Comparison of ENCODE assay signal across 19 mouse cellular contexts in genomic region chr8:107594817-107595216, GRCm38 (mm10). TPM values are rescaled to one million over a fixed set of nuclear protein-coding genes. Genes with fewer than 3 reads are reported as not detected.
DNase-seq lines count a peak whose midpoint lies in the region; TF ChIP-seq lines count a peak whose summit lies in the region.
"Had no signal": no experiment of that assay in that cellular context is flagged by ENCODE, and none has a peak within 500 bp of the region (broad histone marks: within the 10 kb centered on the region; RNA-seq: fewer than 3 reads in every experiment).

No protein-coding gene starts in this region.

- DNase-seq in heart, adult 11 months: peak; percentile 39
- DNase-seq in heart, adult 8-10 months (ENCODE audit: low spot score): no peak
- peak; percentile 74 for DNase-seq in ES-E14 (ENCODE audit: low read depth, low spot score)
- DNase-seq in brain, embryonic 14.5 days (ENCODE audit: low read depth): peak; percentile 42
- DNase-seq in retina, postnatal 1 day: peak; percentile 33
- no peak for DNase-seq in right cerebral cortex, postnatal 10 days (ENCODE audit: low spot score in 2 of 2)
- no peak for DNase-seq in thymus, postnatal 36 days
- DNase-seq in thymus, postnatal 10 days (ENCODE audit: low spot score in 2 of 2): no peak
- DNase-seq: adrenal gland, postnatal 10 days; adrenal gland, postnatal 36 days; B cell, adult 2 months; cerebellum, adult 11 months; cerebellum, adult 2 months; cerebellum, postnatal 10 days; gastrocnemius, postnatal 25 days; heart, adult 2 months had no signal

- no peak overlapping the region for H3K9ac ChIP-seq in ES-E14 (ENCODE audit: insufficient read depth, low read depth, low read length, poor library complexity, severe bottlenecking)
- H3K9ac ChIP-seq: forebrain, embryonic 15.5 days; hindbrain, embryonic 12.5 days; hindbrain, embryonic 15.5 days had no signal

- H3K4me3 ChIP-seq in ES-E14 (ENCODE audit: insufficient read depth in 1 of 2, low read depth in 1 of 2, low read length in 2 of 2, poor library complexity in 1 of 2, severe bottlenecking in 1 of 2): no peak overlapping the region
- H3K4me3 ChIP-seq: forebrain, embryonic 15.5 days; heart, adult 2 months; hindbrain, embryonic 12.5 days; hindbrain, embryonic 15.5 days had no signal

- TF ChIP-seq CTCF in brain, embryonic 14.5 days (IDR thresholded peaks at IDR 0.05; ENCODE audit: borderline replicate concordance, extremely low read depth, insufficient read depth, insufficient read length): no peak

- H3K36me3 ChIP-seq in ES-E14 (ENCODE audit: control insufficient read depth, insufficient read depth, low read length, poor library complexity, severe bottlenecking): no peaks in the 10 kb centered on the region
- H3K36me3 ChIP-seq: forebrain, embryonic 15.5 days; hindbrain, embryonic 12.5 days; hindbrain, embryonic 15.5 days had no signal

- H3K27ac ChIP-seq in ES-E14 (ENCODE audit: insufficient read depth, low read depth, low read length, poor library complexity, severe bottlenecking): peak overlapping the region; percentile 41; the same call in 1 of the 2 replicates
- H3K27ac ChIP-seq: forebrain, embryonic 15.5 days; heart, adult 2 months; hindbrain, embryonic 12.5 days; hindbrain, embryonic 15.5 days had no signal

- no peak for TF ChIP-seq POLR2A in brain, embryonic 14.5 days (IDR thresholded peaks at IDR 0.05; ENCODE audit: borderline replicate concordance, extremely low read depth, insufficient read depth, insufficient read length, poor library complexity, severe bottlenecking)

- peaks cover 0 to 8% of the 10 kb centered on the region in 2 experiments; a peak in 2 of 4 replicates for H3K4me1 ChIP-seq in ES-E14 (ENCODE audit: control insufficient read depth in 2 of 2, insufficient read depth in 2 of 2, low read length in 2 of 2, poor library complexity in 1 of 2)
- H3K4me1 ChIP-seq: forebrain, embryonic 15.5 days; hindbrain, embryonic 12.5 days; hindbrain, embryonic 15.5 days had no signal

- in situ Hi-C loops in ES-E14 (cut with MboI; ENCODE audit: low sequenced_read_pairs in 2 of 2, unreplicated experiment in 2 of 2): no loop called here

- no peaks in the 10 kb centered on the region for H3K9me3 ChIP-seq in ES-E14 (ENCODE audit: control insufficient read depth, insufficient read depth, low read depth, low read length)
- H3K9me3 ChIP-seq: forebrain, embryonic 15.5 days; hindbrain, embryonic 12.5 days; hindbrain, embryonic 15.5 days had no signal

TF ChIP-seq in ES-E14, 5 proteins besides CTCF, POLR2A, EP300 and RAD21:
- no peak for TF ChIP-seq MAFK (IDR thresholded peaks at IDR 0.05; ENCODE audit: insufficient read depth, low read depth, low read length)
- TF ChIP-seq ZNF384 (IDR thresholded peaks at IDR 0.05; ENCODE audit: low read depth, low read length): 0 out of 2 replicates have a peak, but pooled peaks have one; percentile 4
TF ChIP-seq in ES-E14: peak in this region for 1.

RNA-seq across cellular contexts. Expression of gene Psmd7, which starts 6.6 kb away (rescaled TPM):
- 100 to 1,000 TPM; 103 to 113 (median 104) TPM for total RNA-seq in heart, adult 8-10 months (2022)
- total RNA-seq in ES-E14 (2012; rRNA removed): 125 and 150 TPM in 2 replicates
- 117 and 127 TPM in 2 replicates for polyA plus RNA-seq in brain, embryonic 14.5 days (2012; rRNA removed)

Comparison
In these comparisons a context has a peak if more than half of its experiments do, and no peak if none do; other contexts are left out.
1. DNase-seq: peak in heart, adult 11 months (single experiment), ES-E14 (single experiment), brain, embryonic 14.5 days (single experiment) and retina, postnatal 1 day (single experiment); none in heart, adult 8-10 months (single experiment), right cerebral cortex, postnatal 10 days (0 of 2), thymus, postnatal 36 days (0 of 2) and thymus, postnatal 10 days (0 of 2).